Mouse (Mus musculus) liver, embryonic 14.5 days (tissue): ENCODE data around the gene Fyn.

Experiments
- CTCF ChIP-seq: IDR thresholded peaks from 2 replicates; pipeline ENCODE4 v1.5.1; 2016; ENCODE audit warnings: antibody characterized with exemption, low read depth, control low read depth
- EP300 ChIP-seq: IDR thresholded peaks from 2 replicates; pipeline ENCODE4 v1.6.1; 2016; ENCODE audit warnings: antibody characterized with exemption, low read depth

GRCm38 (mm10) chr10:39426833-39427490 lies 58.3 kb downstream of the Fyn start:
- no peak for TF ChIP-seq CTCF
- no peak for TF ChIP-seq EP300
